Mouse (Mus musculus) lung, embryonic 15.5 days (tissue): ENCODE results near the gene Pramef12. TPM values are rescaled to one million over a fixed set of nuclear protein-coding genes. Genes with fewer than 3 reads are reported as not detected.

ENCODE experiments used
- ATAC-seq: fragments of 200-750 bp; cut with Nextera tagmentation; 2 replicates; pipeline ENCODE4 v1.8.0; 2017; ENCODE audit warnings: moderate number of reproducible peaks, borderline replicate concordance; ENCODE audit not compliant: low FRiP score, low TSS enrichment; ENCODE audit errors: extremely low read depth
- H3K27ac ChIP-seq: fragments of 300-500 bp; sonication (generic); 2 replicates; pipeline ENCODE4 v1.5.1; 2015; ENCODE audit warnings: moderate library complexity, mild to moderate bottlenecking, inconsistent platforms
- H3K27me3 ChIP-seq: fragments of 300-500 bp; sonication (generic); 2 replicates; pipeline ENCODE4 v1.6.1; 2015; ENCODE audit warnings: inconsistent platforms
- H3K36me3 ChIP-seq: fragments of 300-500 bp; sonication (generic); 2 replicates; pipeline ENCODE4 v1.6.1; 2015; ENCODE audit warnings: inconsistent platforms
- H3K4me1 ChIP-seq: fragments of 300-500 bp; sonication (generic); 2 replicates; pipeline ENCODE4 v1.6.1; 2015; ENCODE audit warnings: inconsistent platforms
- H3K4me2 ChIP-seq: fragments of 300-500 bp; sonication (generic); 2 replicates; pipeline ENCODE4 v1.6.1; 2015; ENCODE audit warnings: inconsistent platforms, mild to moderate bottlenecking, moderate library complexity
- H3K4me3 ChIP-seq: fragments of 300-500 bp; sonication (generic); 2 replicates; pipeline ENCODE4 v1.5.1; 2015; ENCODE audit warnings: mild to moderate bottlenecking, inconsistent platforms
- H3K9ac ChIP-seq: fragments of 300-500 bp; sonication (generic); 2 replicates; pipeline ENCODE4 v1.6.1; 2015; ENCODE audit warnings: inconsistent platforms
- H3K9me3 ChIP-seq: fragments of 300-500 bp; sonication (generic); 2 replicates; pipeline ENCODE4 v1.6.1; 2016; ENCODE audit warnings: inconsistent platforms
- WGBS: fragments of 180-500 bp; shearing (Covaris S2); methylation state at CpG from one replicate; pipeline ENCODE4 v1.1.7; 2015; 5-methylcytosine and 5-hydroxymethylcytosine counted together
- polyA plus RNA-seq: library from polyadenylated mRNA; unstranded; fragments of >200 nt; fragmentation: Nextera tagmentation; extraction: Ambion mirVana; gene quantifications from 2 replicates; pipeline ENCODE4 v1.2.1, GENCODE M21; 2015

The Pramef12 gene
- 0.15 TPM in 1 of 2 replicates, not detected in the other for polyA plus RNA-seq

DNA sequence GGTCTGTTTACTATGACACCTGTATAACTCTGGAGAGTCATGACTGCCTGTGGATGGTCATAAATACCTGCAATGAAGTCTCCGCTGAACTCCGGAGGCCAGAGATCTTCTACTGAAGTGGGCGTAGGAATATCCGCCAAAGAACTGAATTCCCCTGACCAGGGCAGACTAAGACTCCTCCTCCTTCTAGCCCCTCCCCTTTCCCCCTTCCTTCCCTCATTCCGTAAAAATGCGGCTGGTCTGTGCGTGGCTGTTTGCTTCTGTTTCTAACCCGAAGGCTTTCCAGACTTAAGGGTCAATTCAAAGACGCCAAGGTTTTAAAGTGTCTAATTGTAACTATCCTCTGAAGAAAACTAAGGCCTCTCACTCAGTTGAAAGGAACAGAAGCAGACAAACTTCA lies at the start of gene Pramef12:
Gene Pramef12, minus strand, starts transcription at position 175 of the 400 bp plus-strand sequence.
- WGBS = 70% methylated on average over 9 of the region's 9 CpGs
- no peak within 1 kb of the TSS for H3K4me3 ChIP-seq

DNA sequence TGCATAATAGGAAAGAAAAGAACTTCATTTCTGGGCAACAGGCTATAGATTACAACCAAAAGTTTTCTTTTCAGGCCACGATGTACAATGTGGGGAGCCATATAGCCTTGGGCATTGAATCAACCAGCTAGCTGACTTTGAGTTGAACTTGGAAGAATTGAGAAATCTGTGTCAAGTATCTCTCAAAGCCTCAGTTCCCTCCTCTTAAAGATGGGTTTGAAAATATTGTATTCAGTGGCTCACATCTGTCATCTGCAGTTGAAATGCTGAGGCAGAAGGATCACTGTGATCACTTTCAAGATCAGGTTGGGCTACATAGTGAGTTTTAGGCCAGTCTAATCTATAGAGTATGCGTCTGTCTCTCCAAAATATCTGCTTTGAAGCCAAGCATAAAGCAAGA lies 45.0 kb upstream of the Pramef12 start, which contains the start of gene Gm9944:
Gene Gm9944, minus strand, starts transcription at position 101 of the 400 bp plus-strand sequence.
- no peak within 1 kb of the TSS for H3K9ac ChIP-seq
- H3K27ac ChIP-seq = no peak within 1 kb of the TSS
- no peaks in the 10 kb centered on the region for H3K36me3 ChIP-seq
- H3K27me3 ChIP-seq = no peaks in the 10 kb centered on the region
- ATAC-seq = no peak
- H3K4me2 ChIP-seq = no peak within 1 kb of the TSS
- no peak within 1 kb of the TSS for H3K4me3 ChIP-seq
- no peaks in the 10 kb centered on the region for H3K9me3 ChIP-seq
- no peaks in the 10 kb centered on the region for H3K4me1 ChIP-seq
- WGBS = 69% methylated on average over 2 of the region's 2 CpGs

More for the DNA sequence above, at the start of gene Pramef12:
- H3K4me2 ChIP-seq = no peak within 1 kb of the TSS
- no peaks in the 10 kb centered on the region for H3K9me3 ChIP-seq
- no peak within 1 kb of the TSS for H3K27ac ChIP-seq
- H3K9ac ChIP-seq = no peak within 1 kb of the TSS
- H3K4me1 ChIP-seq = peaks cover 4% of the 10 kb centered on the region; the same call in 1 of the 2 replicates
- no peaks in the 10 kb centered on the region for H3K27me3 ChIP-seq
- no peaks in the 10 kb centered on the region for H3K36me3 ChIP-seq
- no peak for ATAC-seq

DNA sequence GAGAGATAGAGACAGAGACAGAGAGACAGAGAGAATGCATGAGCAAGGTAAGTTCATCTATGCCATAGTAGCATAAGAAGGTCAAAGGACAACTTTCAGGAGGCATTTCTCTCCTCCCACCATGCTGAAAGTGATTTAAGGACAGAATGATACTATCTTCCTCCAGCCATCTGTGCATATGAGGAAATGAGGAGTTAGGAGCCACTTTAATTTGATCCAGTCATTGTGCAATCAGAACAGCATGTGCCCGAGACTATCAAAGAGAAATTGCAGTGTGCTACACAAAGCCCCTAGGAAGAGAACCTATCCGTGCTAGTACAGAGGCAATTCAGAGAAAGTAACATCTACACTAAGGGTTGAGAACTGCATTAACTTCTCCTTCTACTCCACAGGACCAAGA lies 40.3 kb upstream of the Pramef12 start:
- 67% methylated on average over 2 of the region's 2 CpGs for whole genome bisulfite sequencing
- no peaks in the 10 kb centered on the region for H3K9me3 ChIP-seq
- no peaks in the 10 kb centered on the region for H3K36me3 ChIP-seq
- H3K9ac ChIP-seq = no peak overlapping the region
- H3K4me3 ChIP-seq = no peak overlapping the region
- H3K27ac ChIP-seq = no peak overlapping the region
- H3K4me1 ChIP-seq = no peaks in the 10 kb centered on the region
- no peak for ATAC-seq
- H3K27me3 ChIP-seq = no peaks in the 10 kb centered on the region
- no peak overlapping the region for H3K4me2 ChIP-seq

DNA sequence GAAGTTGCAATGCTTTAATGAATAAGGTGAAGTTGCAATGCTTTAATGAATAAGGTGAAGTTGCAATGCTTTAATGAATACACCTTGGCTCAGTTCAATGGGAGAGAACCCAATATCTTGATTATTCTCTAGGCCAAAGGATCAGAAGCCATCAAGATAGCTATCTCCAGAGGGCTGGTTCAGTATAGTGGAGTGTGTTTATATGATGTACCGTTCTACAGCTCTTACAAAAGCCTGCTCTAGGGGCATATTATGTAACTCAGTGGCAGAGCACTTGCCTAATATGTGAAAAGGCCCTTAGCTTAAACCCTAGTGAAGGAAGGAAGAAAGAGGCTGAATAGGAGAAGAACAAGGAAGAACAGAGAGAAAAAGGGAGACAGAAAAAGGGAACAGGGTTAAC lies 33.3 kb upstream of the Pramef12 start:
- Histone ChIP-seq H3K4me2 (no peak overlapping the region), H3K27ac (no peak overlapping the region), H3K9ac (no peak overlapping the region), H3K27me3 (no peaks in the 10 kb centered on the region), H3K9me3 (no peaks in the 10 kb centered on the region), H3K4me3 (no peak overlapping the region), H3K36me3 (no peaks in the 10 kb centered on the region), H3K4me1 (no peaks in the 10 kb centered on the region)
- no peak for ATAC-seq
- WGBS = 65% methylated on average over 1 of the region's 1 CpGs

DNA sequence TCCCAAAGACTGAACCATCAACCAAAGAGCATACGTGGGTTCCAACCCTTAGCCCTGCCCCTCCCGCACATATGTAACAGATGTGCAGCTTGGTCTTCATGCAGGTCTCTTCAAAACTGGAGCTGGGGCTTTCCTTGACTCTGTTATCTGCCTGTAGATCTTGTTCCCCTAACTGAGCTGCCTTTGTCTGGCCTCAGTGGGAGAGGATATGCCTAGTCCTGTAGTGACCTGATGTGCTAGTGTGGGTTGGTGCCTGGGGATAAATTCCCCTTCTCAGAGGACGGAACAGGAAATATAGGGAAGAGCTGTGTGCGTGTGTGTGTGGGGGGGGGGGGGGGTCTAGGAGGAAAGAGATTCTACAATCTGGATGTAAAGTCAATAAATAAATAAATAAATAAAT lies 32.8 kb upstream of the Pramef12 start:
- Histone ChIP-seq H3K9me3 (no peaks in the 10 kb centered on the region), H3K9ac (no peak overlapping the region), H3K4me1 (no peaks in the 10 kb centered on the region), H3K4me2 (no peak overlapping the region), H3K4me3 (no peak overlapping the region), H3K27ac (no peak overlapping the region), H3K36me3 (no peaks in the 10 kb centered on the region), H3K27me3 (no peaks in the 10 kb centered on the region)
- no peak for ATAC-seq
- 84% methylated on average over 4 of the region's 4 CpGs for WGBS

DNA sequence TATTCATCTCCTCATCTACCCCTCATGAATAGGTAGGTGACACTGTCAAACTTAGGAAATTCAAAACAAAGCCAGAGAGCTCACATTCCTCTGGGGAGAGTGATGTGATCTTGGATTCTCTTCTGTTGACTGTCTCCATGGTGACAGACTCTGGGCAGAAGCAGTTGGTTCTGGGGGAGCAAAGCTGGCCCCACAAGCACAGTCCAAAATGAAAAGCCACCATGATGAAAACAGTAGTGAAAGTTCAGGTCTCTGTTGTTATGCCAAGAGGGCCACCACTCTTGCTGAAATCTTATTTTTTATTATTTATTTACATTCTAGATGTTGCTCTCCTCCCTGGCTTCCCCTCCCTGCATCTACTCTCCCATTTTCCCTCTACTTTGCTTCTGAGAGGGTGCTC lies 30.4 kb upstream of the Pramef12 start, which contains the start of gene 1700012P22Rik:
Gene 1700012P22Rik, minus strand, starts transcription at position 101 of the 400 bp plus-strand sequence.
- no peaks in the 10 kb centered on the region for H3K27me3 ChIP-seq
- no peaks in the 10 kb centered on the region for H3K9me3 ChIP-seq
- no peak within 1 kb of the TSS for H3K4me3 ChIP-seq
- no peak within 1 kb of the TSS for H3K27ac ChIP-seq
- H3K36me3 ChIP-seq = no peaks in the 10 kb centered on the region
- H3K4me1 ChIP-seq = no peaks in the 10 kb centered on the region
- no peak for ATAC-seq
- H3K9ac ChIP-seq = no peak within 1 kb of the TSS
- H3K4me2 ChIP-seq = no peak within 1 kb of the TSS

DNA sequence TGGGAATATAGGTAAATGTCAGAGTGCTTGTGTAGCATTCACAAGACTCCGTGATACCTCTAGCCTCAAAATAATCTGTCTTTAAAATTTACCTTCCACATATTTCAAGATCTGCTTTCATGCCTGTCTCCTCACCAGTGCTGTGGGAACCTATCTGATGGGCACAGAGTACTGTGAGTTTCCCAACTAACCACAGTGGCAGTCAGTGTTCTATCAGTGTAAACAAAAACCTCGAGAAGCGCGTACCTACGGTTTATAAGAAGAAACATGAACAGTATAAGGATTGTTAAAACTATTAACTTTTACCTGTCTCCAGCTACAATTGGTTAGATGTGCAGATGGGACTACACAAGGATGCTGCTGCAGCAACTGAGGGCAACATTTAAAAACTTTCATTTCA lies 25.0 kb upstream of the Pramef12 start:
- Histone ChIP-seq H3K4me3 (no peak overlapping the region), H3K27me3 (no peaks in the 10 kb centered on the region), H3K4me1 (no peaks in the 10 kb centered on the region), H3K9ac (no peak overlapping the region), H3K27ac (no peak overlapping the region), H3K36me3 (no peaks in the 10 kb centered on the region), H3K4me2 (no peak overlapping the region), H3K9me3 (no peaks in the 10 kb centered on the region)
- ATAC-seq = no peak
- 69% methylated on average over 5 of the region's 5 CpGs for WGBS

DNA sequence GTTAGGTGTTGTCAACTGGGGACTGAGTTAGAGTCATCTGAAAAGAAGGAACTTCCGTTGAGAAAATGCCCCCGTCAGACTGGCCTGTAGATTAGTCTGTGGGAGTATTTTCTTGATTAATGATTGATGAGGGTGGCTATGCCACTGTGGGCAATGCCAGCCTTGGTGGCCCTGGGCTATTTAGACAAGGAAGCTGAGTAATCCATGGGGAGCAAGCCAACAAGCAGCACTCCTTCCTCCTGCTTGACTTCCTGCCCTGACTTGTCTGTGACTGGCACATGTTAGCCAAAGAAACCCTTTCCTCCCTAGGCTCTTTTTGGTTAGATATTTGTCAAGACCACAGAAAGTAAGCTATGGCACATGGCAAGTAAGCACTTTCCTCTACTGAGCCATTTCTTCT lies 22.5 kb upstream of the Pramef12 start:
- no peaks in the 10 kb centered on the region for H3K27me3 ChIP-seq
- no peak overlapping the region for H3K4me3 ChIP-seq
- H3K9me3 ChIP-seq = no peaks in the 10 kb centered on the region
- no peaks in the 10 kb centered on the region for H3K36me3 ChIP-seq
- no peak for ATAC-seq
- 73% methylated on average over 2 of the region's 2 CpGs for WGBS
- H3K27ac ChIP-seq = no peak overlapping the region
- no peak overlapping the region for H3K9ac ChIP-seq
- no peak overlapping the region for H3K4me2 ChIP-seq
- no peaks in the 10 kb centered on the region for H3K4me1 ChIP-seq

DNA sequence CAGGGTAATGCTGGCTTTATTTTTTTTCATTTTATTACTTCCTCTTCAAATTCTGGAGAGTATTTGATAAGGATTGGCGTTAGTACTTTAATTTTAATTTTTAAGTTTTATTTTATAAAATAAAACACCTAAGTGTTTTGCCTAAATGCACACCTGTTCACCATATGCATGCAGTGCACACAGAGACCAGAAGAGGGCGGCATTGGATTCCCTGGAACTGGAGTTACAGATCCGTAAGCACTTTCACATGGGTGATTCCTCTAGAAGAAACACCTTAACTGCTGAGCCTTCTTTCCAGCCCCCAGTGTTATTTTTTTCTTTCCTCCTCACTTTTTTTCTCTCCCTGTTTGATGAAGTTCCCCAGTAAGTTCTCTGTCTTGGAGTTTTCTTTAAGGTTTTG lies 20.6 kb upstream of the Pramef12 start:
- Histone ChIP-seq H3K4me2 (no peak overlapping the region), H3K4me3 (no peak overlapping the region), H3K36me3 (no peaks in the 10 kb centered on the region), H3K9me3 (no peaks in the 10 kb centered on the region), H3K9ac (no peak overlapping the region), H3K27ac (no peak overlapping the region), H3K4me1 (no peaks in the 10 kb centered on the region), H3K27me3 (no peaks in the 10 kb centered on the region)
- no peak for ATAC-seq
- WGBS = 23% methylated on average over 3 of the region's 3 CpGs

DNA sequence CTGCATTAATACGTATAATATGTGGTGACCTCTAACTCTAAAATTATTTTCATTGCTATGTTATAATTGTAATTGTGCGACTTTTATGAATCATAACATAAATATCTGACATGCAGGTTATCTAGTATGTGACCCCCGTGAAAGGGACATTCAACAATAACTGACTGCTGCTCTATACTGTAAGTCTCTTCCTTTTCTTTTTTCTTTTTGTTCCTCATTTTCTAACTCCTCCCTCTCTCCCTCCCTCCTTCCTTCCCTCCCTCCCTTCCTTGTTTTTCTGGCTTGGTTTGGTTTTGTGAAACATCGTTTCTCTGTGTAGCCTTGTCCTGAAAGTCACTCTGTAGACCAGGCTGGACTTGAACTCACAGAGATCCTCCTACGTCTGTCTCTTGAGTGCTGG lies 16.3 kb upstream of the Pramef12 start:
- Histone ChIP-seq H3K36me3 (no peaks in the 10 kb centered on the region), H3K4me1 (no peaks in the 10 kb centered on the region), H3K9me3 (no peaks in the 10 kb centered on the region), H3K9ac (no peak overlapping the region), H3K27me3 (no peaks in the 10 kb centered on the region), H3K4me2 (no peak overlapping the region), H3K4me3 (no peak overlapping the region), H3K27ac (no peak overlapping the region)
- WGBS = 68% methylated on average over 5 of the region's 5 CpGs
- ATAC-seq = no peak

DNA sequence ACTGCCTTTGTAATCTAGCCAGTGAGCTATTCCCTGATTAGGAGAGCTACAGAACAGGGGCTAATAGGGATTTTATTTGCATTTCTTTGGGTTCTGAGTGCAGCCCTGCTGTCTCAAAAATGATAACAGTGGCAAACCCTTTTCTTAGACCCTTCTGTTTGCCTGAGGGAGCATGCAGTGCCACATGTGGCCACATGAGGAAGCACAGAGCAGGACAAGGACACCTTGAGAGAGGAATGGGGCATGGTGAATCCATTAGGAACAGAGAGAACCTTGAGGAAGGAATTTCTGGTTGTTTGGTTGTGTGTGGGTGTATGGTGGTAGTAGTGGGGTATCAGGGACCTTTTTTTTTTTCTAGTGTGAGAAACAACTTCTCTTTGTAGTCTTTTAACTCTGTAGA lies 12.4 kb upstream of the Pramef12 start:
- Histone ChIP-seq H3K4me3 (no peak overlapping the region), H3K9me3 (no peaks in the 10 kb centered on the region), H3K9ac (no peak overlapping the region), H3K27me3 (no peaks in the 10 kb centered on the region), H3K36me3 (no peaks in the 10 kb centered on the region), H3K4me2 (no peak overlapping the region), H3K27ac (no peak overlapping the region), H3K4me1 (no peaks in the 10 kb centered on the region)
- no peak for ATAC-seq

DNA sequence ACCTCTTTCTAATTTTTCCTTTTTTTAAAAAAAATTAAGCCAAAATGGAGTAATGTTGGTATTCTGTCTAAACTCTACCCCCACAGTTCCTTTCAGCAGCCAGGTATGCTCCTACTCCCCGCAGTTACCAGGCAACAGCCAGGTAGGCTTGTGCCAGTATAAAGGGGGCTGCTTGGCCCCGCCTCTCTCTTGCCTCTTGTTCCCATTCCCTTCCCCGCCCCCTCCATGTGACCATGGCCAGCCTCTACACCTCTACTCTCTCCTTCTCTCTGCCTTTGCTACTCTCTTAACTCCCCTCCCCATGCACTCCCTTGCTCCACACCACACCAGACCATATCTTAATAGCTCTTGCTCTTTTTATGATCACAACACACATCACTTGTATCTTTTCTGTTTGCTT lies 2.0 kb downstream of the Pramef12 start:
- H3K4me3 ChIP-seq = no peak overlapping the region
- no peak overlapping the region for H3K4me2 ChIP-seq
- WGBS = 50% methylated on average over 3 of the region's 3 CpGs
- no peak for ATAC-seq
- H3K36me3 ChIP-seq = no peaks in the 10 kb centered on the region
- H3K9ac ChIP-seq = no peak overlapping the region
- H3K27ac ChIP-seq = no peak overlapping the region
- H3K9me3 ChIP-seq = no peaks in the 10 kb centered on the region
- peaks cover 4% of the 10 kb centered on the region; the same call in 1 of the 2 replicates for H3K4me1 ChIP-seq
- H3K27me3 ChIP-seq = no peaks in the 10 kb centered on the region

DNA sequence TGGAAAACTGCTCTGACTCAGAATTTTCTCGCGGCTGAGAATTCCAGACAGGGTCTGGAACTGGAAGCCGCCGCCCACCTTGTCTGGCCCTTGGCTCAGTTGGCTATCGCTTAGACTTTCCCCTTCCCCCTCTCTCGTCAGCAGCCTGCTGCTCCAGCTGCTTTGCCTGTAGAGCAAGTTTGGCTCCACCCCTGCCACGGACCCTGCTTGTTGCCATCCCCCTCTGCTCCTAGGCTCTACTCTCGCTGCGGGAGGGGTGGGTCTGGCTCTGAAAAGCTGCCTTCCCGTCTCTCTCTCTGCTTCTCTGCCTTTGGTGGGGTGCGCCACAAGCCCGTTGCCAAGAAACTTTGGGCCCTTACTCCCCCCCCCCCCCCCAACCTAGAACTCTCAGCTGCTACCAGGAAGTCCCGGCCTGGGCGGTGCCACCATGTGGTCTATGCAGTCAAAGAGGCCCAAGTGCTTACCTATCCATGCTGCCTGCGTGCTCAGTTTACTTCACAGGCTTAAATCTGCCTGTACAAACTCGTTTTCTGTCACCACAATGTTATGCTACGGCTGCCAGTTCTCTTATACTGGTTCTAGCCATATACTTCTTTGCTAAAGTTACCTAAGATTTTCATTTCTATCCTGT lies 3.7 kb downstream of the Pramef12 start:
- WGBS = 3% methylated on average over 16 of the region's 17 CpGs
- H3K36me3 ChIP-seq = no peaks in the 10 kb centered on the region
- H3K4me2 ChIP-seq = peak overlapping the region; percentile 54
- H3K27ac ChIP-seq = peak overlapping the region; percentile 58; the same call in 1 of the 2 replicates
- H3K4me3 ChIP-seq = peak overlapping the region; percentile 30
- H3K9me3 ChIP-seq = no peaks in the 10 kb centered on the region
- H3K9ac ChIP-seq = no peak overlapping the region
- H3K4me1 ChIP-seq = peaks cover 4% of the 10 kb centered on the region; the same call in 1 of the 2 replicates
- ATAC-seq = peak; percentile 84
- no peaks in the 10 kb centered on the region for H3K27me3 ChIP-seq
